Mouse (Mus musculus) neural tube, embryonic 15.5 days (tissue): ENCODE results near the gene Ndrg3. TPM values are rescaled to one million over a fixed set of nuclear protein-coding genes. Genes with fewer than 3 reads are reported as not detected.

Experiments used
- ATAC-seq: fragments of 200-750 bp; cut with Nextera tagmentation; 2 replicates; pipeline ENCODE4 v1.8.0; 2017; ENCODE audit warnings: mild to moderate bottlenecking, moderate TSS enrichment, moderate library complexity; ENCODE audit not compliant: low FRiP score
- H3K27ac ChIP-seq: fragments of 300-500 bp; sonication (generic); replicated peaks from 2 replicates; pipeline ENCODE4 v1.5.1; 2015; ENCODE audit warnings: mild to moderate bottlenecking, inconsistent platforms
- H3K27me3 ChIP-seq: fragments of 300-500 bp; sonication (generic); replicated peaks from 2 replicates; pipeline ENCODE4 v1.6.1; 2015; ENCODE audit warnings: inconsistent platforms
- H3K36me3 ChIP-seq: fragments of 300-500 bp; sonication (generic); 2 replicates; pipeline ENCODE4 v1.6.1; 2015; ENCODE audit warnings: inconsistent platforms
- H3K4me1 ChIP-seq: fragments of 300-500 bp; sonication (generic); 2 replicates; pipeline ENCODE4 v1.6.1; 2015; ENCODE audit warnings: inconsistent platforms
- H3K4me2 ChIP-seq: fragments of 300-500 bp; sonication (generic); 2 replicates; pipeline ENCODE4 v1.6.1; 2015; ENCODE audit warnings: inconsistent platforms, mild to moderate bottlenecking, moderate library complexity
- H3K4me3 ChIP-seq: fragments of 300-500 bp; sonication (generic); replicated peaks from 2 replicates; pipeline ENCODE4 v1.5.1; 2015; ENCODE audit warnings: mild to moderate bottlenecking, inconsistent platforms
- H3K9ac ChIP-seq: fragments of 300-500 bp; sonication (generic); replicated peaks from 2 replicates; pipeline ENCODE4 v1.6.1; 2015; ENCODE audit warnings: mild to moderate bottlenecking, inconsistent platforms
- H3K9me3 ChIP-seq: fragments of 300-500 bp; sonication (generic); replicated peaks from 2 replicates; pipeline ENCODE4 v1.6.1; 2016; ENCODE audit warnings: inconsistent platforms
- WGBS: fragments of 180-500 bp; shearing (Covaris S2); methylation state at CpG from one replicate; pipeline ENCODE4 v1.1.7; 2015; ENCODE audit warnings: mixed read lengths; 5-methylcytosine and 5-hydroxymethylcytosine counted together
- polyA plus RNA-seq: library from polyadenylated mRNA; unstranded; fragments of >200 nt; fragmentation: Nextera tagmentation; extraction: Ambion mirVana; gene quantifications from 2 replicates; pipeline ENCODE4 v1.2.1, GENCODE M21; 2015

Gene Ndrg3
- polyA plus RNA-seq, 1 experiment from 2014 or later: 158 TPM

DNA sequence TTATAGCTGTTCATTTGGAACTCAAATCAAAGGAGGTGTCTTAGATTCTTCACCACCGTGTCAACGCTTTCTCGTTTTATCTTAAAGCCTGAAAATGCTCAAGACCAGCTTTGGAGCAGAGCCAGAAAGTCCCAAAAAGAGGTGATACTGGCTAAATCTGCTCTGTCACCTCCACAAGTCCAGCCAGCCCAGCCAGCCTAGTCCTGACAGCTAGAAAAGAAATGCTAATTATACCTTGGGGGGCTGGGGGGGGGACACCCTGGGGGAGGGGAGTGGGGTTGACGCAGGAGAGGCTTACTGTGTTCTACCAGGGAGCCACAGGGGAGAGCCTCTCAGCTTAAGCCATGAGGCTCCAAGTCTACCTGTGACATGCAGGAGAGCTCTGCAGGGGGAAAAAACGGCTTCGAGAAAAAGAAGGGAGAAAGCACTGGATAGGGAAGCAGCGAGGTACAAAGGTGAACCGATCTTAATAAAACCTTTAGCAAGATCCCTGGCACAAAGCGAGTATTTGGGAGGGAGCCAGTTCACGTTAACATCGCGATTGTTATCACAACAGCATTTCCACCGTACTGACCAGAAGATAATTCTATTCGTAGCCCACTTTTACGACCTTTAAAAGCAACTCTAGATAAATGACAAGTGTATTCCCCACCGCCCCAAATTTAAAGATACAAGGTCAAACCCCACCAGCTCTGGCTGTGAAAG, 977 bp downstream of the Ndrg3 start:
- WGBS: 3% methylated on average over 16 of the region's 16 CpGs
- Histone ChIP-seq H3K4me1 (peaks cover 15% of the 10 kb centered on the region), H3K9ac (peak overlapping the region; percentile 84), H3K4me3 (peak overlapping the region; percentile 70), H3K27me3 (no peaks in the 10 kb centered on the region), H3K9me3 (no peaks in the 10 kb centered on the region), H3K27ac (peak overlapping the region; percentile 84), H3K4me2 (peak overlapping the region; percentile 86), H3K36me3 (0 out of 2 replicates have a peak, but pooled peaks cover 2% of the 10 kb centered on the region)
- ATAC-seq: no peak

DNA sequence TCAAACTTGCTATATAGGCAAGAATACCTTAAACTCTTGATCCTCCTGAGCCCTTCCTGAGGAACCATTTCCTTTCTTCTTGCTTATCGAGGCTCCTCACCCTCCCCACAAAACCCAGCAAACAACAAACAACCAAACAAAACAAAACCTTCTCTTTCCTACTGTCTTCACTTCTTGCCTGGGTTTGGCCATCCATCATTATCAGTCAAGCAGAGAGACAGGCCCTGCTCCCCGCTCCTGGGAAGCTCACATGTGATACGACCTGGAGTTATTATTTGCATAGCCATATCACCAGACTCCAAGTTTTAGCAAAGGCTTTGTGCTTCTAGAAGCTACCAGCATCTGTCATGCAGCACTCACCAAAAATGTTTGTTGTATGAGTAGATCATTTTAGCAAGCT, 4.5 kb downstream of the Ndrg3 start:
- no peak overlapping the region for H3K27ac ChIP-seq
- 71% methylated on average over 3 of the region's 3 CpGs for WGBS
- H3K9me3 ChIP-seq: no peaks in the 10 kb centered on the region
- no peak for ATAC-seq
- H3K4me2 ChIP-seq: no peak overlapping the region
- no peaks in the 10 kb centered on the region for H3K27me3 ChIP-seq
- H3K9ac ChIP-seq: no peak overlapping the region
- H3K36me3 ChIP-seq: no peaks in the 10 kb centered on the region
- no peak overlapping the region for H3K4me3 ChIP-seq
- peaks cover 22% of the 10 kb centered on the region for H3K4me1 ChIP-seq

GRCm38 (mm10) chr2:156982864-156983263, 9.0 kb downstream of the Ndrg3 start:
- Histone ChIP-seq H3K27ac (peak overlapping the region; percentile 37; the same call in 1 of the 2 replicates), H3K4me2 (no peak overlapping the region), H3K36me3 (no peaks in the 10 kb centered on the region), H3K4me3 (no peak overlapping the region), H3K4me1 (peaks cover 7% of the 10 kb centered on the region), H3K9me3 (no peaks in the 10 kb centered on the region), H3K27me3 (no peaks in the 10 kb centered on the region), H3K9ac (no peak overlapping the region)
- WGBS: 76% methylated on average over 2 of the region's 2 CpGs
- ATAC-seq: no peak

GRCm38 (mm10) chr2:156981291-156981690, 10.6 kb downstream of the Ndrg3 start:
- Histone ChIP-seq H3K27me3 (no peaks in the 10 kb centered on the region), H3K9me3 (no peaks in the 10 kb centered on the region), H3K4me2 (no peak overlapping the region), H3K27ac (no peak overlapping the region), H3K9ac (no peak overlapping the region), H3K4me1 (peaks cover 11% of the 10 kb centered on the region), H3K4me3 (no peak overlapping the region), H3K36me3 (no peaks in the 10 kb centered on the region)
- WGBS: 87% methylated on average over 4 of the region's 4 CpGs
- no peak for ATAC-seq

GRCm38 (mm10) chr2:156980059-156980458, 11.8 kb downstream of the Ndrg3 start:
- no peaks in the 10 kb centered on the region for H3K36me3 ChIP-seq
- 88% methylated on average over 2 of the region's 2 CpGs for WGBS
- no peaks in the 10 kb centered on the region for H3K27me3 ChIP-seq
- no peak for ATAC-seq
- no peaks in the 10 kb centered on the region for H3K9me3 ChIP-seq
- H3K9ac ChIP-seq: no peak overlapping the region
- no peak overlapping the region for H3K4me2 ChIP-seq
- H3K4me1 ChIP-seq: peaks cover 11% of the 10 kb centered on the region
- H3K4me3 ChIP-seq: no peak overlapping the region
- no peak overlapping the region for H3K27ac ChIP-seq

DNA sequence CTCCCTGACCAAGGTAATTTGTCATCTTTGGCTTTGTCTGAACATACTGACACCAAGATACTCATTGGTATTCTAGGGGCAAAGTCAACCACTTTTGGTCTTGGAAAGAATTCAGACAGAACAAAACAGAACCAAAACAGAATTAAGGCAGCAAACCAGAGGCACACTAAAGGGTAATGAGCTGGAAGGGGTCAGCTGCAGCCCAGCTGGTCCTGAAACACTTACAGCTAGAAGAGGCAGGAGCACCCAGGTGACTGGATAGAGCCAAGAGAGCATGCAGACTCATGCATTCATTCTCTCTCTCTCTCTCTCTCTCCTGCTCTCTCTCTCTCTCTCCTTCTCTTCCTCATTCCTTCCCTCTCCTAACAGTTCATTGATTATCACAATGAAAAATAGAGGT, 15.1 kb downstream of the Ndrg3 start:
- Histone ChIP-seq H3K36me3 (no peaks in the 10 kb centered on the region), H3K27ac (peak overlapping the region; percentile 3; the same call in 1 of the 2 replicates), H3K27me3 (no peaks in the 10 kb centered on the region), H3K4me3 (no peak overlapping the region), H3K9me3 (no peaks in the 10 kb centered on the region), H3K4me2 (no peak overlapping the region), H3K9ac (no peak overlapping the region), H3K4me1 (peaks cover 4% of the 10 kb centered on the region; the same call in 1 of the 2 replicates)
- no peak for ATAC-seq

DNA sequence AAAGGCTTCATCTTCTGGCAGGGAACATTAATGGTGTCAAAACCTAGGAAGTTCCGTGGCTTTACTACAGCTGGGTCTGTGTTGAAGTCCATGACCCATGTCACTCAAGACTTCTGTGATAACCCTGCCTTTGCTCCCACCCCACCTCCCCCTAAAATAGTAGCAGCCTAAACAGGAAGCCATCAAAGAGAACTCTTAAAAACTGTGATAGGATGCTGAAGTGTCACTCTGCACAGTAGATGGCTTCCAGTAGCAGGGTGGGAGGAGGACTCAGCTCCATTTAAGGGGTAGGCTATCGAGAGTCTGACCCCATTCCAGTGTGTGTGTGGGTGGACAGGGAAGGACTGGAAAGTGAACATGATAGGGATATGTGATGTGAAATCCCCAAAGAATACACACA, 16.9 kb downstream of the Ndrg3 start:
- ATAC-seq: no peak
- no peaks in the 10 kb centered on the region for H3K9me3 ChIP-seq
- H3K4me3 ChIP-seq: no peak overlapping the region
- no peak overlapping the region for H3K9ac ChIP-seq
- H3K27me3 ChIP-seq: no peaks in the 10 kb centered on the region
- H3K4me1 ChIP-seq: peaks cover 4% of the 10 kb centered on the region; the same call in 1 of the 2 replicates
- no peak overlapping the region for H3K27ac ChIP-seq
- no peak overlapping the region for H3K4me2 ChIP-seq
- 89% methylated on average over 2 of the region's 2 CpGs for WGBS
- H3K36me3 ChIP-seq: no peaks in the 10 kb centered on the region; the same call in 1 of the 2 replicates

GRCm38 (mm10) chr2:156973316-156974100, 18.3 kb downstream of the Ndrg3 start:
- Histone ChIP-seq H3K36me3 (peaks cover 3% of the 10 kb centered on the region; the same call in 1 of the 2 replicates), H3K9ac (no peak overlapping the region), H3K4me3 (no peak overlapping the region), H3K4me2 (no peak overlapping the region), H3K4me1 (peaks cover 4% of the 10 kb centered on the region; the same call in 1 of the 2 replicates), H3K27ac (no peak overlapping the region), H3K27me3 (no peaks in the 10 kb centered on the region), H3K9me3 (no peaks in the 10 kb centered on the region)
- no peak for ATAC-seq
- WGBS: 80% methylated on average over 5 of the region's 5 CpGs

DNA sequence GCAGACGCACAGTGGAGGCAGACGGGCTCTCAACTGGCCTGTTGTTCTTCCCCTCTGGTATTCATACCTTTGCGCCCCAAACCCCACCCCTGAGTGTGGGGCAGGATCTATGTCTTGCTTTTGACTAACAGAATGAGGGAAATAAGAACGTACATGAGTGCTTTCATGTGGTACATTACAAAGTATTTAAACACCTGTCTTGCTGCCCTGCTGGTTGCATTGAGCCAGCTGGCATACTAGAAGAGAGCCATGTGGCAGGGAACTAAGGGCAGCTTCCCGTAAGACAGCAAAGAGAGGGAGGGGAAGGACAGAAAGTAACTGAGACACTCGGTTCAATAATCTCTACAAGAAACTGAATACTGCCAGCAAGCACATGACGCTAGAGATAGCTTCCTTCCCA, 21.6 kb downstream of the Ndrg3 start:
- Histone ChIP-seq H3K4me1 (peaks cover 3% of the 10 kb centered on the region; the same call in 1 of the 2 replicates), H3K9me3 (no peaks in the 10 kb centered on the region), H3K36me3 (peaks cover 3% of the 10 kb centered on the region; the same call in 1 of the 2 replicates), H3K9ac (no peak overlapping the region), H3K4me3 (no peak overlapping the region), H3K27me3 (no peaks in the 10 kb centered on the region), H3K27ac (no peak overlapping the region), H3K4me2 (no peak overlapping the region)
- WGBS: 76% methylated on average over 7 of the region's 7 CpGs
- ATAC-seq: no peak

DNA sequence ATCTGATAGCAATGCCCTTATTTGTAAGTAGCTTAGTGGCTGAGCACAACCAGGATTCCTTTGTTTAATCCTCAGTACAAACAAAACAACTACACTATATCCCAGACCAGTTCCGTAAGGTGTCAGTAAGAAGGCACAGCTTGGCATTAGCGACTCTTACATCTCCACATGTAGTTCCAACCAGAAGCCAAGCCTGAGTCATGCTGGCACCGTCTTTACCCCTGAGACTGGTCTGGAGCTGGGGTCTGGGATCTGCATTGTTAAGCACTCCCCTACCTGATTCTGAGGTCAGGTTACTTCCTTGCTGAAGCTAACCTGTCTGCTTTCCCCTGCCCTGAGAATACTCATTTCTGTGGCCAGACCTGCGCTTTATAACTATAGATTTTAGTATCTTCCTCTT, 23.4 kb downstream of the Ndrg3 start:
- Histone ChIP-seq H3K4me2 (no peak overlapping the region), H3K9ac (no peak overlapping the region), H3K4me1 (peaks cover 3% of the 10 kb centered on the region; the same call in 1 of the 2 replicates), H3K27ac (no peak overlapping the region), H3K36me3 (peaks cover 3% of the 10 kb centered on the region; the same call in 1 of the 2 replicates), H3K27me3 (no peaks in the 10 kb centered on the region), H3K4me3 (no peak overlapping the region), H3K9me3 (no peaks in the 10 kb centered on the region)
- no peak for ATAC-seq
- 81% methylated on average over 4 of the region's 4 CpGs for WGBS

GRCm38 (mm10) chr2:156967388-156967787, 24.5 kb downstream of the Ndrg3 start:
- Histone ChIP-seq H3K4me3 (no peak overlapping the region), H3K36me3 (peaks cover 3% of the 10 kb centered on the region; the same call in 1 of the 2 replicates), H3K9me3 (no peaks in the 10 kb centered on the region), H3K27me3 (no peaks in the 10 kb centered on the region), H3K4me2 (no peak overlapping the region), H3K27ac (no peak overlapping the region), H3K4me1 (peaks cover 3% of the 10 kb centered on the region; the same call in 1 of the 2 replicates), H3K9ac (no peak overlapping the region)
- WGBS: 80% methylated on average over 6 of the region's 6 CpGs
- no peak for ATAC-seq

DNA sequence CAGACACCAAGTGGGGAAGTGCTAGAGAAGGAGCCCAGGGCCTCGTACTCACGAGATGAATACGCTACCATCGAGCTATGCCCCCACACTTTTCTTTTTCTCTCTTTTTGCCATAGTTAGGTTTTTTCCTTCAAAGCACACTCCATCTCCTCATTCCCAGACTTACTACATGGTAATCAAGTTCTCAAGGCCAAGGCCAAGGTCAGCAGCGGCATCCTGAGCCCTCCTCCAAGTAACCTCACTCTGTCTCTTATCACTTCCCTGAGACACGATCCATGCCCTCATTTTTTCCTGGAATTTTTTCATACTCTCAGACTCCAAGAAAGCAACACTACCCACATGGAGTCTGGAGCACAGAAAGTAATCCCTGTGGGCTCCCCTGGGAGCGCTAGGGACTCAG, 28.0 kb downstream of the Ndrg3 start:
- Histone ChIP-seq H3K9ac (no peak overlapping the region), H3K27me3 (no peaks in the 10 kb centered on the region), H3K27ac (no peak overlapping the region), H3K36me3 (no peaks in the 10 kb centered on the region), H3K9me3 (no peaks in the 10 kb centered on the region), H3K4me1 (peaks cover 3% of the 10 kb centered on the region; the same call in 1 of the 2 replicates), H3K4me3 (no peak overlapping the region), H3K4me2 (no peak overlapping the region)
- WGBS: 93% methylated on average over 7 of the region's 7 CpGs
- no peak for ATAC-seq
